Mouse (Mus musculus) cerebellum, postnatal 4 days (tissue): ENCODE results near the gene Lcn12.

Experiments
- DNase-seq, 2 experiments: peaks; one replicate each; pipeline ENCODE4 v3.0.0; 2022; ENCODE audit warnings: low spot score in 2 of 2, mixed read lengths in 1 of 2

Lcn12 gene

GRCm38 (mm10) chr2:25460551-25461309 lies 33.0 kb downstream of the Lcn12 start, which contains the start of gene Paxx:
Gene Paxx (minus strand): TSS chr2:25461094.
- peak; percentile 65 to 81 for DNase-seq

GRCm38 (mm10) chr2:25460135-25460534 lies 33.6 kb downstream of the Lcn12 start:
- peak in 1 of 2 experiments; percentile 37 for DNase-seq

GRCm38 (mm10) chr2:25458911-25459310 lies 34.8 kb downstream of the Lcn12 start:
- DNase-seq, result no peak

GRCm38 (mm10) chr2:25457022-25457896 lies 36.5 kb downstream of the Lcn12 start:
- no peak for DNase-seq

- no peak for DNase-seq
Observed at GRCm38 (mm10) chr2:25456205-25456953, 37.3 kb downstream of the Lcn12 start, which contains the start of gene Clic3. Gene Clic3 (plus strand): TSS chr2:25456838.

- DNase-seq, result no peak
Observed at GRCm38 (mm10) chr2:25452951-25453350, 40.8 kb downstream of the Lcn12 start.

- no peak for DNase-seq
Observed at GRCm38 (mm10) chr2:25450853-25451647, 42.7 kb downstream of the Lcn12 start.

GRCm38 (mm10) chr2:25442682-25443081 lies 51.0 kb downstream of the Lcn12 start:
- DNase-seq, result no peak

- DNase-seq, result no peak
Observed at GRCm38 (mm10) chr2:25441067-25441466, 52.6 kb downstream of the Lcn12 start.
